Mouse (Mus musculus) erythroid progenitor cell, adult 5-6 weeks (primary cell): ENCODE measurements around the gene Scrn2. TPM values are rescaled to one million over a fixed set of nuclear protein-coding genes. Genes with fewer than 3 reads are reported as not detected.

Experiments
- ATAC-seq: replicated peaks from 2 replicates; pipeline ENCODE4 v1.8.0; 2016; ENCODE audit warnings: moderate number of reproducible peaks, mild to moderate bottlenecking, moderate TSS enrichment, inconsistent platforms; ENCODE audit not compliant: poor library complexity, low FRiP score, severe bottlenecking
- total RNA-seq, 2 experiments: library from RNA; stranded (forward) in 1 of 2; stranded (reverse) in 1 of 2; fragments of 150-400 nt in 1 of 2; fragments of 186-747, 209-891 nt in 1 of 2; gene quantifications; 2 replicates each; pipeline versions ENCODE4 v1.2.3 to v1.2.4; 2015 to 2017; ENCODE audit warnings: low replicate concordance in 2 of 2

Gene Scrn2
- total RNA-seq, 2 experiments from 2014 or later, result not detected

DNA sequence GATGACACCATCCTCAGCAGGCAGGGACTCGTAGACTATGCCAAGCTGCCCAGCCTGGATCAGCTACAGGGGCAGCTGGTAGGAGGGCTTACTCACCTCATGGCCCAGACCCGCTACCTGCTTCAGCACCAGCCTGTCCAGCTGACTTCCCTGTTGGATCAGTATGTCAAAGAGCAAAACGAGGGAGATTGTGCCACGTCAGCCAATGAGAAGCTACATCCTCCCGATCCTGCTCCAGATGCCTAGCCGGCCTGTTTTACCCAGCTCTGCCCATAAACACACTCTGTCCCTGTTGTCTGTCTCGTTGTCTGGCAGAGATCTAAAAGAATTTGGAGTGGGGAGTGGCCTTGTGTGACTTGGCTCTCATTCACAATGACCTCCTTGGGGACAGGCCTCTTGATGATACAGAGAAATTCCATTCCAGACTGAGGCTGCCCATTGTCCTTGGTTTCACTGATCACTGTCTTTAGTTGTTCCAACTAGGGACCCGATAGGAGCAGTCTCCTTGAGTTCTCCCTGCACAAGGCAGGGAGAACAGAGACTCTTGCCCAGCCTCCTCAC lies 18.4 kb downstream of the Scrn2 start:
- no peak for ATAC-seq

GRCm38 (mm10) chr11:97049492-97050085 lies 19.9 kb downstream of the Scrn2 start:
- no peak for ATAC-seq

- ATAC-seq, result 0 out of 2 replicates have a peak, but pooled peaks have one; percentile 15
Measured at GRCm38 (mm10) chr11:97050216-97050943, 20.6 kb downstream of the Scrn2 start, which contains the start of gene Osbpl7. Gene Osbpl7 (plus strand): TSS chr11:97050628.

DNA sequence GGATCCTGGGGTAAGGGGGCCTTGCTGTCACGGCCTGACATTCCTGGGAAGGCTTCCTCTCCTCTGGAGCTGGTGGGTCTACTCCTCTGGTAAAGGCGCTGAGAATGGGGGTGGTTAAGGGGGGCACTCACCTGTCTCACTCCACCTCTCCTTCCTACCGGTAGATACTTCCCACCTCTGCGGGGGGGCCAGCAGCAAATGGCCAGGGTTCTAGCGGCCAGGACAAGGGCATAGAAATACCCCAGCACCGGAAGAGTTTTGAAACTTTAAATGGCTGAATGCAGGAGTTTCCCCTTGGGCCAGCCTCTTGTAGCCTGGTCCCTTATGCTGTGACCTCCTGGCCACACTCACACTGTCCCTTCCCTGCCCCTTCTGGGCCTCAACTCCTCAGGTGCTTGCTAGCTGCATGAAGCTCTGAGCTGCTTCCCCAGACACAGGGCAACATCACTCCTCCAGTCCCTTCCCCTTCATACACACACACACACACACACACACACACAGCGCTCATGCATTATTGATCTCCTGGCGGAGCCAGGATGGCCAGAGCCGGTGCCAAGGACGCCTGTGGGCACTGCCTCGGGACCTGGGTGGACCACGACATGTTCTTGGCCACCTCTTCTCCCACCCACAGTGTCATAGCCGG lies 21.3 kb downstream of the Scrn2 start:
- ATAC-seq, result no peak

GRCm38 (mm10) chr11:97052219-97052646 lies 22.5 kb downstream of the Scrn2 start:
- ATAC-seq, result peak; percentile 78

DNA sequence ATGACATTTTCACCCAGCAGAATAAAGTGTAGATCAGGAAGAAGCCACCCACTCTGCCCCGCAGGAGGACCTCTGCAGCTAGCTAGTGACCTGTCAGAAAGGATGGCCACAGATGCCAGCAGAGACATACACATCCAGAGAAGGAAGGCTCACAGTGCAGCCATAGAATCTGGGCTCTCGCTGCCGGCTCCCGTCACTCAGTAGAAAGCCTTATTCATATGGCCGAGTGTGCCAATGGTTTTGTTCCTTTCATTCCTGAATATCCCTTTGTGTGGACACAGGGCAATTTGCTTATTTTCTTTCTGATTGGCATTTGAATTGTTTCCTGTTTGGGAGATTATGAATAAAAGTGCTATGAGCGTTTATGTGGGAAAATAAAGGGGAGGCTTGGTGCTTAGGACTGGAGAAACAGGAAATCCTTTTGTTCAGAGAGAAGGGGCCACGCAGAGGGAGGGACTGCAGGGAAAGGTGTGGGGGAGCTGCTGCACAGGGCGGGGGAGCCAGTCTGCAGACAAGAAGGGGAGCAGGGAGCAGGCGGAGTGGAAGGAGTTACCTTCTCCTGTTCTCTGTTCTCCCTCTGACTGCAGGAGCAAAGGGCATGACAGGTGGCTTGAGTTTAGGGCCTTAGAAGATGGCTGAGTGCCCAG lies 33.7 kb downstream of the Scrn2 start:
- ATAC-seq, result no peak

DNA sequence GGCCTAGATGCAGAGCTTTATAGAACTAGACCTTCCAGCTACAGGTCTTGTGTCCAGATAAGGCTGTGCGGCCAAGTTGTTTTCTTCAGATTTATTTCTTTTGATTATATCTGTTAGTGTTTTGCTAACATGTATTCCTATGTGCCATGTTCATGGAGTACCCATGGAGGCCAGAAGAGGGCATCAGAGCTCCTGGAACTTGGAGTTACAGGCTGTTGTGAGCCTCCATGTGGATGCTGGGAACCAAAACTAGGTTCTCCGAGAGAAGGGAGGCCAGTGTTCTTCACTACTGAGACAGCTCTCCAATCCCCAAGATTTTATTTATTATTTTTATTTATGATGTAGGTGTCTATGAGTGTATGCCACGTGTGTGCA lies 34.2 kb downstream of the Scrn2 start:
- no peak for ATAC-seq

- no peak for ATAC-seq
Measured at GRCm38 (mm10) chr11:97065538-97066295, 36.0 kb downstream of the Scrn2 start.

DNA sequence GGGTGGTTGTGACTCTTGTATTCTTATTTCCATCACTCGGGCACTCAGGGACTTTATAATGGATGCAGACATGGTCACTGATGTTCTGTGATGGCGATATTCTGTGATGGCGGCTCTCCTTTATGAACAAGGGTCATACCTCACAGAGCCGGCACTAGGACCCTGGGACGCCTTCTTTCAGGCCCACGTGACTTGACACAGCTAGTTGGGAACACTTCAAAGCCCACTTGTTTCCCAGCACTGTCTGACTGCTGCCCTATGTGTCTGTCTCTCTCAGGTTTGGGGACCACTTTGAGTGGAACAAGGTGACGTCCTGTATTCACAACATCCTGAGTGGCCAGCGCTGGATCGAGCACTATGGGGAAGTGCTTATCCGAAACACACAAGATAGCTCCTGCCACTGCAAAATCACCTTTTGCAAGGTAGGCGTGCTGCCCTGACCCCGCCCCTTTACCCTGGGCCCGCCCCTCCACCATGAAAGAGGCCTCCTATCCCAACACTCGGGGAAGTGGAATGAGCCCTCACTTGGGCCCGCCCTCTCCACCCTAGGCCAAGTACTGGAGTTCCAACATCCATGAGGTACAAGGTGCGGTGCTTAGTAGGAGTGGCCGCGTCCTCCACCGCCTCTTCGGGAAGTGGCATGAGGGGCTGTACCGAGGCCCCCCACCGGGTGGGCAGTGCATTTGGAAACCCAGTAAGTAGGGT lies 37.1 kb downstream of the Scrn2 start:
- no peak for ATAC-seq

- ATAC-seq, result no peak
Measured at GRCm38 (mm10) chr11:97069333-97069732, 39.6 kb downstream of the Scrn2 start.

- no peak for ATAC-seq
Measured at GRCm38 (mm10) chr11:97069770-97070169, 40.0 kb downstream of the Scrn2 start.

DNA sequence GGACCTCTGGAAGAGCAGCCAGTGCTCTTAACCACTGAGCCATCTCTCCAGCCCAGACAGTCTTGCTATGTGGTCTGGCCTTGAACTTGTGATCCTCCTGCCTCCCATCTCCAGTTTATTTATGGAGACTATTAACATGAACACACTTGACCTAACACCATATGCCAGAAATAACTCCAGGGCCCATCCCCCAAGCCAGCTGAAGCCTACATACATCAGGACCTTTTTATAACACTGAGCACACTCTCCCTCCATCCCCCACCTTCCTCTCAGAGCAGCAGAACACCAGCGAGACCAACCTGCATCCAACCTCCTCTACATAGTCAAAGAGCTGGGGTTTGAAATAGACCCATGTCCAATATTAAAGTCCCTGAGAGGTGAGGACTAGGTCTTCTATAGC lies 41.4 kb downstream of the Scrn2 start:
- ATAC-seq, result no peak

GRCm38 (mm10) chr11:97072533-97072932 lies 42.8 kb downstream of the Scrn2 start:
- ATAC-seq, result no peak

- ATAC-seq, result no peak
Measured at GRCm38 (mm10) chr11:97074235-97074634, 44.5 kb downstream of the Scrn2 start.

DNA sequence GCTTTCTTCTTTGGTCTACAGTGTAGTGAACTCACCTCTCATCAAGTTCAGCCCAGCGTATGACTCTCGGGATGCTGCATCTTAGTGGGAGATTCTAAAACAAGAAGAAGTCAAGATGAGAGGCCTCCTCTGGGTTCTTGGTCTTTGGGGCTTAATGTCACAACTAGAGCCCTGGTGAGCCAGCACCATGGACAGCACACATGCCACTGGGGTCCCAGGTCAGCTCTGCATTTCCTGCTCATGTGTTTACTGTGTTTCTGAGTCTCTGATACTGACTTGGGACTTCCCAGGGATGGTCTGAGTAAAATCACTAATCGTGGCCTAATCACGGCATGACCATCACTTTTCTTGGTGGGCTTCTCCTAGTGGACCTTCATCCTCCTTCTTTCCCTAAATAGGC lies 49.0 kb downstream of the Scrn2 start:
- no peak for ATAC-seq

- ATAC-seq, result no peak
Measured at GRCm38 (mm10) chr11:97080291-97080690, 50.6 kb downstream of the Scrn2 start.

DNA sequence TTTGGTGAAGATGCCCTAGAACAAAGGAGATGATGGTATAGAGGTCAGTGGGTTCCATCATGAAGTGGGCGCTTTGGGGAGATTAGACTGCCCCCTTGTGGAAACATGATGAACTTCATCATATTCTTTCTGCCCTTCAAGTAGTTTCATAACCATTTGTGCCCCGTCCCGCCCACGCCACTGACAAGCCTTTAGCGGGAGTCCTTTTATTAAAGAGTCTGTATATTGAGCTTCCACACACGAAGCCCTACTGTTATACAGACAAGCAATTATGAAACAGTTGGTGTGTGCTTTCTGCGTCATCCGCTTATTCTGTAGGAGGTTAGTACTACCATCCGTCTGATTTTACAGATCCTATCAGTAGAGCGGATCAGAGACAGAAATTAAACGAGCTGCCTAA lies 53.2 kb downstream of the Scrn2 start:
- peak; percentile 53; the same call in 1 of the 2 replicates for ATAC-seq
